Mouse (Mus musculus) G1E (cell line): ENCODE measurements at regions not wholly inside any gene's neighbourhood (a gene's known extent, or its start where the extent isn't known, plus 50 kb on each side); places are given as distances from the start of the nearest gene placed in this dataset.

Experiments
- ATAC-seq: 2 replicates; pipeline ENCODE4 v1.8.0; 2016; ENCODE audit warnings: mild to moderate bottlenecking; ENCODE audit not compliant: insufficient number of reproducible peaks, poor library complexity, low FRiP score, severe bottlenecking; ENCODE audit errors: extremely low read depth
- DNase-seq: peaks from one replicate; pipeline ENCODE4 v3.0.0; 2012; ENCODE audit warnings: low spot score
- H3K27me3 ChIP-seq: 2 replicates; pipeline ENCODE4 v1.6.1; 2012; ENCODE audit warnings: mild to moderate bottlenecking, low read length, inconsistent platforms; ENCODE audit not compliant: insufficient read depth
- H3K36me3 ChIP-seq: replicated peaks from 2 replicates; pipeline ENCODE3; 2012; ENCODE audit warnings: mild to moderate bottlenecking, inconsistent platforms
- H3K4me1 ChIP-seq: 2 replicates; pipeline ENCODE4 v1.6.1; 2012; ENCODE audit warnings: low read depth, low read length, inconsistent platforms, mixed read lengths; ENCODE audit not compliant: insufficient read depth
- H3K4me3 ChIP-seq: 2 replicates; pipeline ENCODE4 v1.5.1; 2012; ENCODE audit warnings: low read depth, mild to moderate bottlenecking, inconsistent platforms, low read length, moderate library complexity, mixed read lengths
- H3K9me3 ChIP-seq: replicated peaks from 2 replicates; pipeline ENCODE4 v1.6.1; 2012; ENCODE audit warnings: inconsistent platforms
- CTCF ChIP-seq: IDR thresholded peaks from 2 replicates; pipeline ENCODE4 v1.5.1; 2012; ENCODE audit warnings: low read depth, low read length, inconsistent platforms, mixed read lengths
- GATA1 ChIP-seq: IDR thresholded peaks from 2 replicates; pipeline ENCODE4 v1.6.1; 2012; ENCODE audit warnings: borderline replicate concordance, low read length, inconsistent platforms, mixed read lengths
- GATA2 ChIP-seq: IDR thresholded peaks from 2 replicates; pipeline ENCODE4 v1.6.1; 2012; ENCODE audit warnings: low read depth, low read length, inconsistent platforms, borderline replicate concordance
- POLR2AphosphoS5 ChIP-seq: IDR thresholded peaks from 2 replicates; pipeline ENCODE4 v1.6.1; 2012; ENCODE audit warnings: low read depth, low read length, inconsistent platforms; ENCODE audit not compliant: insufficient replicate concordance
- TAL1 ChIP-seq: conservative IDR thresholded peaks from 2 replicates; pipeline ENCODE4 v1.6.1; 2012; ENCODE audit warnings: low read depth, low read length, inconsistent platforms, mixed read lengths

DNA sequence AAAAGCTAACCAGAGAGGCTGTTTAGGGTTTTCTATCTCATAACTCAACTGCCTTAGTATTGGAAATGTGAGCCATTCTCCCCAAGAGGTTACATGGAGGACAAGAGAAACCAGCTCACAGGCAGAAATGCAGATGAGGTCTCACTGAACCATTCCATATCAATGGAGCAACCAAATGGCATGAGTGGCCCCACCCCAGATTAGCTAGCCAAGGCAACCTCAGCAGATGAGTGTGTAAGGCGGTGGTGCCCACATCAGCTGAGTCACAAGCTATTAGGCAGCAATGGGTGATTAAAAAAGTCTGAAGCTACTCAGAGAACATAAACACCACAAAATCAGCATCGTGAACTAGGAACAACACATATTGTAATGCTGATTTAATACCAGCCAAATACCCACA, 133.2 kb downstream of the Lpin1 start:
- no peaks in the 10 kb centered on the region for H3K4me1 ChIP-seq
- no peak overlapping the region for H3K4me3 ChIP-seq
- TF ChIP-seq CTCF = no peak
- no peak for TF ChIP-seq GATA1
- TF ChIP-seq TAL1 = no peak
- no peak for TF ChIP-seq GATA2
- no peak for TF ChIP-seq POLR2AphosphoS5
- ATAC-seq (no peak), DNase-seq (no peak)
- no peaks in the 10 kb centered on the region for H3K9me3 ChIP-seq
- H3K27me3 ChIP-seq = no peaks in the 10 kb centered on the region
- no peaks in the 10 kb centered on the region for H3K36me3 ChIP-seq

DNA sequence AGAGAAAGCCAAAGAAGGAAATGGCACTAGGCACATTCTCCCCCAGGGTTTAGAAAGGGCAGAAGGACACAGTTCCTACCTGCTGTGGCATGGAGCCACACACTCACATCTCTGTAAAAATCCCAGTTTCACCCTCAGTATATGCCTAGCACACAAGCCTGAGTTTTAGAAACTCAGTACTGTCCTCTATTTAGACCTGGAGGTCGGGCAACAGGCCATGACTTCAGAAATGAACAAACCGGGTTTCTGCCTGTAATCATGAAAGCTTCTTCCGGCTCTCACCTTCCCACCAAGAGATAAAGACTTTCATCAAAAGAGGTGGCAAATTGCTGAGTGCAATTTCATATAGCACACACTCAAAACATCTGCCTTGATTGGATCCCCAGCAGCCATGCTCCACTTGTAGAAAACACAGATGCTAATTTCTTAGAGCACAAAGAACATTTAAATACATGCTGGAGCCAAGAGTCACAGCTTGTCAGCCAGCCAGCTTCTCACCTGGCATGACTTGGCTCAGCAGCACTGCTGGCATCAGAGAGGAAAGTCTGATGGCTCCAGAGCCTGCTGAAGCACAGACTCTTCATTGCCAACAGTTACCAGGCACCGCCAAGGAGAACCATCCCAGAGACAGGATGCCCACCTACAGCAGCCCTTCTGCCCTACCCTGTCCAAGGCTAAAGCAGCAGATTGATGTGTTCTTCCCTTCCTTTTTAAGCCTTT, 136.2 kb downstream of the Lpin1 start:
- Histone ChIP-seq H3K4me1 (no peaks in the 10 kb centered on the region), H3K9me3 (no peaks in the 10 kb centered on the region), H3K36me3 (no peaks in the 10 kb centered on the region), H3K4me3 (no peak overlapping the region), H3K27me3 (no peaks in the 10 kb centered on the region)
- DNase-seq (no peak), ATAC-seq (no peak)
- TF ChIP-seq TAL1 (no peak), POLR2AphosphoS5 (no peak), GATA1 (no peak)

- Histone ChIP-seq H3K4me1 (no peaks in the 10 kb centered on the region), H3K4me3 (no peak overlapping the region), H3K36me3 (no peaks in the 10 kb centered on the region), H3K27me3 (no peaks in the 10 kb centered on the region), H3K9me3 (no peaks in the 10 kb centered on the region)
- no peak for TF ChIP-seq POLR2AphosphoS5
- TF ChIP-seq CTCF = no peak
- no peak for TF ChIP-seq GATA2
- no peak for TF ChIP-seq GATA1
- TF ChIP-seq TAL1 = no peak
- no peak for DNase-seq
- ATAC-seq = no peak
These were observed 153.3 kb downstream of the Lpin1 start for GRCm38 (mm10) chr12:16457419-16457818.

- ATAC-seq = no peak
- no peak for TF ChIP-seq POLR2AphosphoS5
- TF ChIP-seq GATA1 = no peak
- no peak for TF ChIP-seq GATA2
- no peak for TF ChIP-seq TAL1
- no peak for TF ChIP-seq CTCF
- Histone ChIP-seq H3K4me1 (no peaks in the 10 kb centered on the region), H3K36me3 (no peaks in the 10 kb centered on the region), H3K9me3 (no peaks in the 10 kb centered on the region), H3K27me3 (no peaks in the 10 kb centered on the region), H3K4me3 (no peak overlapping the region)
- no peak for DNase-seq
These were observed 159.9 kb downstream of the Lpin1 start for GRCm38 (mm10) chr12:16450771-16451435.

DNA sequence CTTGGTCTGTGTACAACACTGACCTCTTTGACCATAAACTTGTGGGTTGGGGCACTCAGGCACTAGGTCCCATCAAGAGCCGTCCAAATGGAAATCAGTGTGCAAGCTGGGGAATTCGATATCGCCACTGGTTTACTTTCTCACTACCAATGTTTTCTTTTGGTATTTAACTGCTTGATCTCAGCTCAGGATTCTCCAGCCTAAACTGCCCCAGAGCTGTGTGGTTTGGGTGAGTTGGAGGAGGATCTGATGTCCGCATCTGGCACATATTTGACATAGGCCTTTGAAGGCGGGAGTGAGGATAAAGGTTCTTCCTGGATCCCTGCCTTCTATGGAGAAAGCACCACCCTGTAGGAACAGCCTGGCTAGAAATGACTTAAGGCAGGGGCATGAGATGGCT, 172.0 kb downstream of the Lpin1 start:
- Histone ChIP-seq H3K36me3 (no peaks in the 10 kb centered on the region), H3K9me3 (no peaks in the 10 kb centered on the region), H3K4me1 (no peaks in the 10 kb centered on the region), H3K27me3 (no peaks in the 10 kb centered on the region), H3K4me3 (no peak overlapping the region)
- no peak for ATAC-seq
- no peak for DNase-seq
- TF ChIP-seq POLR2AphosphoS5 = no peak
- TF ChIP-seq TAL1 = no peak

GRCm38 (mm10) chr12:16436961-16437360, 173.8 kb downstream of the Lpin1 start:
- Histone ChIP-seq H3K9me3 (no peaks in the 10 kb centered on the region), H3K4me1 (no peaks in the 10 kb centered on the region), H3K27me3 (no peaks in the 10 kb centered on the region), H3K36me3 (no peaks in the 10 kb centered on the region), H3K4me3 (no peak overlapping the region)
- ATAC-seq (no peak), DNase-seq (no peak)
- TF ChIP-seq CTCF = no peak
- no peak for TF ChIP-seq POLR2AphosphoS5
- no peak for TF ChIP-seq GATA2
- no peak for TF ChIP-seq GATA1
- TF ChIP-seq TAL1 = no peak
